Mouse (Mus musculus) heart, adult 9 months (tissue): ENCODE data around the gene Actc1.

Experiments
- DNase-seq, 2 experiments: peaks; one replicate each; pipeline ENCODE4 v3.0.0; 2022; ENCODE audit warnings: low spot score in 2 of 2

Actc1 gene

GRCm38 (mm10) chr2:114050150-114050549 is 3.2 kb downstream of the Actc1 start:
- DNase-seq = no peak

- DNase-seq = no peak
These were observed 4.0 kb downstream of the Actc1 start for GRCm38 (mm10) chr2:114049372-114049771.

GRCm38 (mm10) chr2:114047960-114048611 is 5.3 kb downstream of the Actc1 start:
- DNase-seq = no peak

- no peak for DNase-seq
These were observed 7.1 kb downstream of the Actc1 start for GRCm38 (mm10) chr2:114046151-114046664.

- no peak for DNase-seq
These were observed 15.4 kb downstream of the Actc1 start for GRCm38 (mm10) chr2:114037926-114038325.

GRCm38 (mm10) chr2:114032259-114032658 is 21.1 kb downstream of the Actc1 start:
- no peak for DNase-seq

GRCm38 (mm10) chr2:114023383-114023782 is 30.0 kb downstream of the Actc1 start:
- DNase-seq = no peak

GRCm38 (mm10) chr2:114020210-114020563 is 33.2 kb downstream of the Actc1 start:
- DNase-seq = no peak

- DNase-seq = no peak
These were observed 33.7 kb downstream of the Actc1 start for GRCm38 (mm10) chr2:114019474-114020209.

- no peak for DNase-seq
These were observed 35.2 kb downstream of the Actc1 start for GRCm38 (mm10) chr2:114018136-114018535.

GRCm38 (mm10) chr2:114014839-114015238 is 38.5 kb downstream of the Actc1 start:
- no peak for DNase-seq

GRCm38 (mm10) chr2:114013846-114014245 is 39.5 kb downstream of the Actc1 start:
- no peak for DNase-seq

- DNase-seq = no peak
These were observed 40.0 kb downstream of the Actc1 start, which contains the start of gene Gjd2 for GRCm38 (mm10) chr2:114013295-114013771. Gene Gjd2, minus strand, starts transcription at chr2:114013619.

GRCm38 (mm10) chr2:114012749-114013211 is 40.6 kb downstream of the Actc1 start:
- DNase-seq = no peak

- no peak for DNase-seq
These were observed 41.5 kb downstream of the Actc1 start for GRCm38 (mm10) chr2:114011838-114012237.

- no peak for DNase-seq
These were observed 45.0 kb downstream of the Actc1 start for GRCm38 (mm10) chr2:114008321-114008720.

GRCm38 (mm10) chr2:113997484-113997883 is 55.9 kb downstream of the Actc1 start:
- DNase-seq = no peak
